25 mouse cellular contexts compared by ENCODE assay signal in genomic region chr17:64991262-64991661, GRCm38 (mm10).
"Had no signal": no experiment of that assay in that cellular context is flagged by ENCODE, and none has a peak within 500 bp of the region (broad histone marks: within the 10 kb centered on the region; RNA-seq: fewer than 3 reads in every experiment).

No protein-coding gene starts in this region.

- DNase-seq: gastrocnemius, adult 2 months; gastrocnemius, postnatal 10 days; gastrocnemius, postnatal 25 days; heart, adult 2 months; heart, postnatal 10 days; heart, postnatal 4 days; kidney, adult 18-20 months; kidney, adult 8-10 months; kidney, postnatal 10 days; kidney, postnatal 36 days; layer of hippocampus, adult 9-11 months; layer of hippocampus, postnatal 36 days; left cerebral cortex, postnatal 4 days had no signal

- H3K4me3 ChIP-seq: gastrocnemius, adult 2 months; heart, adult 2 months; heart, embryonic 12.5 days; hindbrain, embryonic 10.5 days; hindbrain, embryonic 12.5 days; intestine, embryonic 15.5 days; limb, embryonic 12.5 days; limb, embryonic 15.5 days; liver, embryonic 12.5 days had no signal

- H3K4me1 ChIP-seq: heart, embryonic 12.5 days; hindbrain, embryonic 10.5 days; hindbrain, embryonic 12.5 days; intestine, embryonic 15.5 days; limb, embryonic 12.5 days; limb, embryonic 15.5 days; liver, embryonic 12.5 days had no signal

- H3K9me3 ChIP-seq: hindbrain, embryonic 12.5 days; intestine, embryonic 15.5 days; limb, embryonic 15.5 days; liver, embryonic 12.5 days had no signal

- H3K27me3 ChIP-seq: heart, embryonic 12.5 days; hindbrain, embryonic 12.5 days; intestine, embryonic 15.5 days; limb, embryonic 12.5 days; limb, embryonic 15.5 days; liver, embryonic 12.5 days had no signal

- ATAC-seq: hindbrain, embryonic 16.5 days; inflammation-experienced regulatory T-cells, adult 6 months; intestine, embryonic 15.5 days; intestine, postnatal 0 days; liver, embryonic 12.5 days had no signal

- H3K9ac ChIP-seq: heart, embryonic 12.5 days; hindbrain, embryonic 12.5 days; hindbrain, embryonic 14.5 days; intestine, embryonic 15.5 days; limb, embryonic 12.5 days; limb, embryonic 15.5 days; liver, embryonic 12.5 days; liver, embryonic 14.5 days had no signal

- H3K36me3 ChIP-seq: heart, embryonic 12.5 days; hindbrain, embryonic 10.5 days; hindbrain, embryonic 12.5 days; intestine, embryonic 15.5 days; limb, embryonic 12.5 days; limb, embryonic 15.5 days; liver, embryonic 12.5 days had no signal

- H3K4me2 ChIP-seq: heart, embryonic 12.5 days; hindbrain, embryonic 12.5 days; hindbrain, embryonic 14.5 days; intestine, embryonic 15.5 days; limb, embryonic 12.5 days; limb, embryonic 15.5 days; liver, embryonic 12.5 days had no signal

- H3K27ac ChIP-seq: gastrocnemius, adult 2 months; heart, adult 2 months; hindbrain, embryonic 10.5 days; hindbrain, embryonic 12.5 days; hindbrain, embryonic 14.5 days; intestine, embryonic 15.5 days; limb, embryonic 12.5 days; limb, embryonic 15.5 days; liver, embryonic 12.5 days; liver, embryonic 14.5 days had no signal
